Mouse (Mus musculus): Measurements from ENCODE around the gene Olfr1140. TPM values are rescaled to one million over a fixed set of nuclear protein-coding genes. Genes with fewer than 3 reads are reported as not detected.

Gene Olfr1140
- total RNA-seq (2021): not detected

- DNase-seq: no peak
- intact Hi-C loops (cut with DNase I): no loop called here
These were observed at the start of gene Olfr1140 for GRCm38 (mm10) chr2:87743452-87743851. Gene Olfr1140, plus strand, starts transcription at chr2:87743752.

- intact Hi-C loops (cut with DNase I): no loop called here
- no peak for DNase-seq
These were observed 49.7 kb upstream of the Olfr1140 start, which contains the start of gene Olfr1136 for GRCm38 (mm10) chr2:87693847-87694246. Gene Olfr1136, minus strand, starts transcription at chr2:87693947.

- intact Hi-C loops (cut with DNase I): no loop called here
- no peak for DNase-seq
These were observed 30.5 kb upstream of the Olfr1140 start, which contains the start of gene Olfr1137 for GRCm38 (mm10) chr2:87713079-87713478. Gene Olfr1137, minus strand, starts transcription at chr2:87713179.

GRCm38 (mm10) chr2:87739878-87740277 lies 3.7 kb upstream of the Olfr1140 start, which contains the start of gene Olfr1138:
Gene Olfr1138, minus strand, starts transcription at chr2:87739978.
- intact Hi-C loops (cut with DNase I): no loop called here
- DNase-seq: no peak

GRCm38 (mm10) chr2:87753891-87754290 lies 10.3 kb downstream of the Olfr1140 start, which contains the start of gene Olfr1141:
Gene Olfr1141, minus strand, starts transcription at chr2:87753991.
- intact Hi-C loops (cut with DNase I): no loop called here
- DNase-seq: no peak

GRCm38 (mm10) chr2:87776143-87776542 lies 32.6 kb downstream of the Olfr1140 start:
- intact Hi-C loops (cut with DNase I): no loop called here
- DNase-seq: no peak

- DNase-seq: no peak
- intact Hi-C loops (cut with DNase I): no loop called here
These were observed 35.6 kb downstream of the Olfr1140 start, which contains the start of gene Olfr152 for GRCm38 (mm10) chr2:87779183-87779582. Gene Olfr152, plus strand, starts transcription at chr2:87779483.

Other genes starting within 250 kb of the Olfr1140 start
- not detected for gene Pramel7, start 246.7 kb upstream of the Olfr1140 start, total RNA-seq (2021)
- gene Pramel6, start 237.2 kb upstream of the Olfr1140 start, total RNA-seq (2021): not detected
- not detected for gene Olfr153, start 212.0 kb upstream of the Olfr1140 start, total RNA-seq (2021)
- gene Olfr1128, start 198.2 kb upstream of the Olfr1140 start, total RNA-seq (2021): not detected
- gene Olfr1129, start 169.8 kb upstream of the Olfr1140 start, total RNA-seq (2021): not detected
- gene Olfr1130, start 137.5 kb upstream of the Olfr1140 start, total RNA-seq (2021): not detected
- gene Olfr1131, start 116.6 kb upstream of the Olfr1140 start, total RNA-seq (2021): not detected
- not detected for gene Olfr1132, start 106.2 kb upstream of the Olfr1140 start, total RNA-seq (2021)
- not detected for gene Olfr1133, start 96.4 kb upstream of the Olfr1140 start, total RNA-seq (2021)
- gene Olfr1134, start 85.3 kb upstream of the Olfr1140 start, total RNA-seq (2021): not detected
- gene Olfr1135, start 70.1 kb upstream of the Olfr1140 start, total RNA-seq (2021): not detected
- gene Olfr1136, start 49.8 kb upstream of the Olfr1140 start, total RNA-seq (2021): not detected
- not detected for gene Olfr1137, start 30.6 kb upstream of the Olfr1140 start, total RNA-seq (2021)
- gene Olfr1138, start 3.8 kb upstream of the Olfr1140 start, total RNA-seq (2021): not detected
- gene Olfr1141, start 10.2 kb downstream of the Olfr1140 start, total RNA-seq (2021): not detected
- gene Olfr152, start 35.7 kb downstream of the Olfr1140 start, total RNA-seq (2021): not detected
- not detected for gene Olfr1143, start 56.8 kb downstream of the Olfr1140 start, total RNA-seq (2021)
- not detected for gene Olfr1145, start 66.1 kb downstream of the Olfr1140 start, total RNA-seq (2021)
- gene Olfr1148, start 86.8 kb downstream of the Olfr1140 start, total RNA-seq (2021): not detected
- gene Olfr1150-ps1, start 100.2 kb downstream of the Olfr1140 start, total RNA-seq (2021): not detected
- gene Olfr1151, start 112.1 kb downstream of the Olfr1140 start, total RNA-seq (2021): not detected
- not detected for gene Olfr1152, start 122.7 kb downstream of the Olfr1140 start, total RNA-seq (2021)
- gene Olfr1153, start 151.2 kb downstream of the Olfr1140 start, total RNA-seq (2021): not detected
- not detected for gene Olfr1154, start 161.4 kb downstream of the Olfr1140 start, total RNA-seq (2021)
- gene Olfr1155, start 201.4 kb downstream of the Olfr1140 start, total RNA-seq (2021): not detected
- gene Olfr1156, start 209.3 kb downstream of the Olfr1140 start, total RNA-seq (2021): under 1 TPM in 1 of 2 experiments, not detected in 1; 0.14 TPM
- gene Olfr1157, start 224.5 kb downstream of the Olfr1140 start, total RNA-seq (2021): not detected
- not detected for gene Olfr74, start 230.9 kb downstream of the Olfr1140 start, total RNA-seq (2021)
- gene Olfr1158, start 246.4 kb downstream of the Olfr1140 start, total RNA-seq (2021): not detected

All from left cerebral cortex, postnatal 4 days (tissue).